Mouse (Mus musculus) embryonic facial prominence, embryonic 14.5 days (tissue): ENCODE measurements around the gene Gm10401. TPM values are rescaled to one million over a fixed set of nuclear protein-coding genes. Genes with fewer than 3 reads are reported as not detected.
A peak's percentile ranks its signal among the peaks of the same experiment; 100 is the strongest.

Source experiments
- ATAC-seq: fragments of 200-750 bp; cut with Nextera tagmentation; 2 replicates; pipeline ENCODE4 v1.8.0; 2017; ENCODE audit warnings: low read depth, moderate number of reproducible peaks, moderate TSS enrichment
- DNase-seq: peaks from one replicate; pipeline ENCODE4 v3.0.0-alpha.2; 2015; ENCODE audit warnings: low spot score
- H3K27ac ChIP-seq: fragments of 300-500 bp; sonication (generic); replicated peaks from 2 replicates; pipeline ENCODE4 v1.5.1; 2014; ENCODE audit warnings: low read depth, mild to moderate bottlenecking, low read length, moderate library complexity
- H3K27me3 ChIP-seq: fragments of 300-500 bp; sonication (generic); replicated peaks from 2 replicates; pipeline ENCODE4 v1.6.1; 2014; ENCODE audit warnings: low read length; ENCODE audit not compliant: control insufficient read depth, insufficient read depth
- H3K36me3 ChIP-seq: fragments of 300-500 bp; sonication (generic); 2 replicates; pipeline ENCODE4 v1.6.1; 2014; ENCODE audit warnings: low read length, mixed read lengths; ENCODE audit not compliant: control insufficient read depth, insufficient read depth
- H3K4me1 ChIP-seq: fragments of 300-500 bp; sonication (generic); 2 replicates; pipeline ENCODE4 v1.6.1; 2014; ENCODE audit warnings: antibody characterized with exemption, low read length; ENCODE audit not compliant: control insufficient read depth, insufficient read depth
- H3K4me2 ChIP-seq: fragments of 300-500 bp; sonication (generic); 2 replicates; pipeline ENCODE4 v1.6.1; 2014; ENCODE audit warnings: low read depth, mild to moderate bottlenecking, low read length, moderate library complexity, mixed read lengths
- H3K4me3 ChIP-seq: fragments of 300-500 bp; sonication (generic); 2 replicates; pipeline ENCODE4 v1.5.1; 2014; ENCODE audit warnings: low read depth, mild to moderate bottlenecking, low read length
- H3K9ac ChIP-seq: fragments of 300-500 bp; sonication (generic); 2 replicates; pipeline ENCODE4 v1.6.1; 2014; ENCODE audit warnings: low read depth, mild to moderate bottlenecking, low read length, moderate library complexity, mixed read lengths
- H3K9me3 ChIP-seq: fragments of 300-500 bp; sonication (generic); 2 replicates; pipeline ENCODE4 v1.6.1; 2016; ENCODE audit warnings: low read length; ENCODE audit not compliant: control insufficient read depth
- WGBS: fragments of 180-500 bp; shearing (Covaris S2); extraction: QIAGEN DNeasy Blood & Tissue Kit; methylation state at CpG from one replicate; pipeline ENCODE4 v1.1.7; 2014; 5-methylcytosine and 5-hydroxymethylcytosine counted together
- polyA plus RNA-seq: library from polyadenylated mRNA; unstranded; fragments of >200 nt; fragmentation: Nextera tagmentation; extraction: Ambion mirVana; gene quantifications from 2 replicates; pipeline ENCODE4 v1.2.1, GENCODE M21; 2014

Gene Gm10401
- polyA plus RNA-seq, 1 experiment from 2014 or later, result 53.2 TPM

DNA sequence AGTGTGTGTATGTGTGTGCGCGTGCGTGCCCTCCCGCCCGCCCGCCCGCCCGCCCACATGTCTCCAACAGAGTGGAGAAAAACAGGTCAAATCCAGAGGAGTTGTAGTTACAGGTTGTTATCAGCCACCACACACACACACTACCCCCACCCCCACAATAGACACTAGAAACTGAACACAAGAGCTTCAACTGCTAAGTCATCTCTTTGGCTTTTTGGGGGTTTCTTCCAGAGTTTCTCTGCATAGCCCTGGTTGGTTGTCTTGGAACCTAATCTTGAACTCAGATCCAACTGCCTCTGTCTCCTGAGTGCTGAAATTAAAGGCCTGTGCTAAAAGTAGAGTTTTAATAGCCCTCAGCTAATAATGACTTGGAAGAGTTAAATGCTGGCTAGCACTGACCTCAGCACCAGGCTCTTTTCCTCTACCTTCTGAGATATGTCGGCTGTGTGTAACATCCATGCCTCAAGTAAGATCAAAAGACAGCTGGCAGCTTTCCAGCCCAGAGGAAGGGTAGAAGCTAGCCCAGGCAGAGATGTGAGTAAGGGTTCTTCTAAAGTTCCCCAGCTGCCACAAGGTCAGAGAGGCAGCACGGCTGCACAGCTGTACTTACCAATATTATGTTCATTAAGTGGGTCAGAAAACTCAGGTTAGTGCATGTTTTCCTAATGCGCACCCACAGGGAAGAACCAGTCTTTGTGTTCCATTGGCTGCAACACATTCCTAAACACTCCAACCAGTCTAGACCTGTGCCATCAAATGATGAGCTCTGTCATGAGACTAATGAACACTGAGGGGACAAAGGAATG, 26.8 kb downstream of the Gm10401 start:
- peak; percentile 75 for DNase-seq

GRCm38 (mm10) chr5:115070457-115070856, 27.6 kb downstream of the Gm10401 start:
- Histone ChIP-seq H3K4me3 (no peak overlapping the region), H3K9me3 (no peaks in the 10 kb centered on the region), H3K9ac (no peak overlapping the region), H3K36me3 (peaks cover 11% of the 10 kb centered on the region; the same call in 1 of the 2 replicates), H3K4me2 (no peak overlapping the region), H3K27me3 (no peaks in the 10 kb centered on the region), H3K27ac (no peak overlapping the region), H3K4me1 (no peaks in the 10 kb centered on the region)
- no peak for DNase-seq
- ATAC-seq, result no peak
- WGBS, result 100% methylated on average over 2 of the region's 2 CpGs

More for the DNA sequence above, 26.8 kb downstream of the Gm10401 start:
- Histone ChIP-seq H3K9me3 (no peaks in the 10 kb centered on the region), H3K27me3 (no peaks in the 10 kb centered on the region), H3K36me3 (peaks cover 17% of the 10 kb centered on the region), H3K4me2 (no peak overlapping the region), H3K27ac (peak overlapping the region; percentile 63; the same call in 1 of the 2 replicates), H3K4me3 (no peak overlapping the region), H3K4me1 (no peaks in the 10 kb centered on the region), H3K9ac (no peak overlapping the region)
- WGBS, result 82% methylated on average over 11 of the region's 11 CpGs
- peak; percentile 81 for ATAC-seq

DNA sequence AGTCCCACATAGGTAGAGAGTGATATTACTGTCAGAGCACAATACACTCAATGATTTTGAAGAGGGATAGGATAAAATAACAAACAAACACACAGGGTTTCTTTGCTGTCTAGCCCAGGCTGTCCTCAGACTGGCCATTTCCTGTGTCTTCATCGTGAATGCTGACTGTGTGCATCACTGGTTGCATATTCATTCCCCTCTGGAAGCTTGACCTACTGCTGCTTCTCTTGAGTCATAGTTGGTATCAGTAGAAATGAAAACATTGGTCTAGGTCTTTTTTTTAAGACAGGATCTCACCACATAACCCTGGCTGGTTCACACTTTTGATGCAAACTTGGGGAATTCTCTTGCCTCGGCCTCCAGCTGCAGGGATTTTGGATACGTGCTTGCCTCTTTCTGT, 28.5 kb downstream of the Gm10401 start:
- Histone ChIP-seq H3K4me3 (no peak overlapping the region), H3K9ac (no peak overlapping the region), H3K9me3 (no peaks in the 10 kb centered on the region), H3K36me3 (peaks cover 2% of the 10 kb centered on the region; the same call in 1 of the 2 replicates), H3K4me2 (no peak overlapping the region), H3K27ac (no peak overlapping the region), H3K27me3 (no peaks in the 10 kb centered on the region), H3K4me1 (no peaks in the 10 kb centered on the region)
- no peak for ATAC-seq
- DNase-seq, result no peak
- 84% methylated on average over 3 of the region's 3 CpGs for WGBS

- DNase-seq (no peak), ATAC-seq (no peak)
- Histone ChIP-seq H3K4me3 (no peak overlapping the region), H3K27ac (no peak overlapping the region), H3K4me1 (no peaks in the 10 kb centered on the region), H3K4me2 (no peak overlapping the region), H3K27me3 (no peaks in the 10 kb centered on the region), H3K9me3 (no peaks in the 10 kb centered on the region), H3K36me3 (peaks cover 5% of the 10 kb centered on the region; the same call in 1 of the 2 replicates), H3K9ac (no peak overlapping the region)
- 92% methylated on average over 11 of the region's 11 CpGs for WGBS
These were observed 29.2 kb downstream of the Gm10401 start for GRCm38 (mm10) chr5:115068671-115069421.

GRCm38 (mm10) chr5:115066245-115066644, 31.9 kb downstream of the Gm10401 start:
- DNase-seq (no peak), ATAC-seq (no peak)
- Histone ChIP-seq H3K4me1 (no peaks in the 10 kb centered on the region), H3K9me3 (no peaks in the 10 kb centered on the region), H3K9ac (no peak overlapping the region), H3K27ac (no peak overlapping the region), H3K27me3 (no peaks in the 10 kb centered on the region), H3K4me3 (no peak overlapping the region), H3K36me3 (peaks cover 22% of the 10 kb centered on the region), H3K4me2 (no peak overlapping the region)
- 78% methylated on average over 4 of the region's 4 CpGs for WGBS

- Histone ChIP-seq H3K9me3 (no peaks in the 10 kb centered on the region), H3K9ac (no peak overlapping the region), H3K27me3 (no peaks in the 10 kb centered on the region), H3K4me3 (no peak overlapping the region), H3K27ac (no peak overlapping the region), H3K4me2 (no peak overlapping the region), H3K36me3 (peaks cover 22% of the 10 kb centered on the region), H3K4me1 (no peaks in the 10 kb centered on the region)
- no peak for DNase-seq
- ATAC-seq, result no peak
- WGBS, result 90% methylated on average over 7 of the region's 7 CpGs
These were observed 34.7 kb downstream of the Gm10401 start for GRCm38 (mm10) chr5:115063391-115063790.

GRCm38 (mm10) chr5:115062566-115062965, 35.5 kb downstream of the Gm10401 start:
- no peaks in the 10 kb centered on the region for H3K9me3 ChIP-seq
- H3K36me3 ChIP-seq, result peaks cover 22% of the 10 kb centered on the region
- no peaks in the 10 kb centered on the region for H3K4me1 ChIP-seq
- ATAC-seq (no peak), DNase-seq (no peak)
- no peak overlapping the region for H3K27ac ChIP-seq
- H3K4me3 ChIP-seq, result no peak overlapping the region
- 82% methylated on average over 1 of the region's 1 CpGs for WGBS
- H3K27me3 ChIP-seq, result no peaks in the 10 kb centered on the region
- no peak overlapping the region for H3K4me2 ChIP-seq
- H3K9ac ChIP-seq, result no peak overlapping the region

DNA sequence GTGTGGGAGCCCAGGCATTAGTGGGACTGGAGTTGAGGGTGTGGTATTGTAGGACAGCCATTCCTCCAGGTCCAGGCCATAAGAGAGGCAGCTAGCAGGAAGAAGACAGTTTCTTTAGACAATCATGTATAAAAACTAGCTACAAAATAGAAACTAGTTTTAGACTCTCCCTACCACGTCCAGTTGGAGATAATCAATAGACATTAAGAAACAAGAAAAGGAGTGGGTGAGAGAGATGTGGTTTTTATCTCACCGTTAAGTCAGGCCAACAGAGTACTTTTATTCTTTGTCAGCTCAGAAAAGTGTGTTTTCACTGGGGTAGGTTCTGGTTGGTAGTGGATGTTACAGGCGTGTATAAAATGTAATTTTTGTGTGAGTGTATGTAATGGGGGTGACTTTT, 37.1 kb downstream of the Gm10401 start:
- Histone ChIP-seq H3K4me1 (no peaks in the 10 kb centered on the region), H3K27me3 (no peaks in the 10 kb centered on the region)
- ATAC-seq, result no peak

More for the DNA sequence above, 37.1 kb downstream of the Gm10401 start:
- Histone ChIP-seq H3K4me2 (no peak overlapping the region), H3K9ac (no peak overlapping the region), H3K36me3 (peaks cover 22% of the 10 kb centered on the region), H3K4me3 (no peak overlapping the region), H3K27ac (no peak overlapping the region), H3K9me3 (no peaks in the 10 kb centered on the region)
- no peak for DNase-seq
- 91% methylated on average over 3 of the region's 3 CpGs for WGBS
